Mouse (Mus musculus) ES-E14 (cell line): Measurements from ENCODE around the gene Ust. TPM values are rescaled to one million over a fixed set of nuclear protein-coding genes. Genes with fewer than 3 reads are reported as not detected.
"Not testable (repeated sequence)": the region's sequence is repeated elsewhere in the genome, so short reads cannot be mapped to it uniquely, and the experiment has no call there.

Experiments
- DNase-seq: peaks from one replicate; pipeline ENCODE4 v3.0.0-alpha.2; 2013; ENCODE audit warnings: low read depth, low spot score
- H3K27ac ChIP-seq: 2 replicates; pipeline ENCODE4 v1.5.1; 2012; ENCODE audit warnings: low read depth, mild to moderate bottlenecking, low read length, moderate library complexity, mixed read lengths; ENCODE audit not compliant: poor library complexity, insufficient read depth, severe bottlenecking
- H3K36me3 ChIP-seq: 2 replicates; pipeline ENCODE4 v1.6.1; 2012; ENCODE audit warnings: mild to moderate bottlenecking, low read length, moderate library complexity, mixed read lengths; ENCODE audit not compliant: control insufficient read depth, poor library complexity, insufficient read depth, severe bottlenecking
- H3K4me1 ChIP-seq, 2 experiments: fragments of 150-350 bp in 1 of 2; sonication (generic) in 1 of 2; 2 replicates each; pipeline ENCODE4 v1.6.1; 2012; ENCODE audit warnings: low read length in 2 of 2, mild to moderate bottlenecking in 1 of 2, mixed read lengths in 1 of 2; ENCODE audit not compliant: control insufficient read depth in 2 of 2, insufficient read depth in 2 of 2, poor library complexity in 1 of 2
- H3K4me3 ChIP-seq, 2 experiments: fragments of 150-350 bp in 1 of 2; sonication (generic) in 1 of 2; 2 replicates each; pipeline ENCODE4 v1.5.1; 2012; ENCODE audit warnings: low read length in 2 of 2, low read depth in 1 of 2, mild to moderate bottlenecking in 1 of 2, mixed read lengths in 1 of 2; ENCODE audit not compliant: insufficient read depth in 1 of 2, poor library complexity in 1 of 2, severe bottlenecking in 1 of 2
- H3K9ac ChIP-seq: 2 replicates; pipeline ENCODE4 v1.6.1; 2012; ENCODE audit warnings: low read depth, mild to moderate bottlenecking, low read length, mixed read lengths; ENCODE audit not compliant: poor library complexity, insufficient read depth, severe bottlenecking
- H3K9me3 ChIP-seq: fragments of 150-350 bp; sonication (generic); 2 replicates; pipeline ENCODE4 v1.6.1; 2012; ENCODE audit warnings: low read depth, mild to moderate bottlenecking, low read length; ENCODE audit not compliant: control insufficient read depth, insufficient read depth
- CHD2 ChIP-seq: IDR thresholded peaks from 2 replicates; pipeline ENCODE4 v1.6.1; 2014; ENCODE audit warnings: mild to moderate bottlenecking, low read depth, low read length, inconsistent platforms
- HCFC1 ChIP-seq: IDR thresholded peaks from 2 replicates; pipeline ENCODE4 v1.6.1; 2012; ENCODE audit warnings: low read length, inconsistent platforms, borderline replicate concordance; ENCODE audit not compliant: insufficient read depth
- MAFK ChIP-seq: IDR thresholded peaks from 2 replicates; pipeline ENCODE4 v1.6.1; 2014; ENCODE audit warnings: mild to moderate bottlenecking, low read depth, low read length, inconsistent platforms; ENCODE audit not compliant: insufficient read depth
- ZC3H11A ChIP-seq: IDR thresholded peaks from 2 replicates; pipeline ENCODE4 v1.6.1; 2012; ENCODE audit warnings: low read depth, mild to moderate bottlenecking, inconsistent platforms, low read length, borderline replicate concordance
- ZNF384 ChIP-seq: IDR thresholded peaks from 2 replicates; pipeline ENCODE4 v1.6.1; 2012; ENCODE audit warnings: low read depth, low read length, inconsistent platforms
- in situ Hi-C, 2 experiments: fragments of 600-800 bp; cut with MboI; formaldehyde crosslinking; loops; one replicate each; pipeline ENCODE4 v1.15.1; 2025; ENCODE audit warnings: low sequenced_read_pairs in 2 of 2, inconsistent platforms in 1 of 2; ENCODE audit not compliant: unreplicated experiment in 2 of 2
- total RNA-seq: library from RNA; depleted of rRNA; stranded (reverse); fragments of 300-350 nt; gene quantifications from 2 replicates; pipeline ENCODE4 v1.2.3, GENCODE M21; 2012; rRNA removed

Gene Ust
- 2.9 and 4.9 TPM in 2 replicates for total RNA-seq

- Histone ChIP-seq H3K4me3 (peak within 1 kb of the TSS; percentile 80 to 92), H3K36me3 (no peaks in the 10 kb centered on the region), H3K4me1 (peaks cover 2 to 3% of the 10 kb centered on the region in 2 experiments; a peak in 1 of 4 replicates), H3K9me3 (no peaks in the 10 kb centered on the region), H3K27ac (no peak within 1 kb of the TSS), H3K9ac (peak within 1 kb of the TSS; percentile 69)
- TF ChIP-seq ZNF384, result no peak
- TF ChIP-seq HCFC1, result no peak
- no peak for TF ChIP-seq CHD2
- no peak for TF ChIP-seq ZC3H11A
- no peak for TF ChIP-seq MAFK
- in situ Hi-C loops, result no loop called here
- peak; percentile 83 for DNase-seq
These were observed at the start of gene Ust for GRCm38 (mm10) chr10:8518141-8519013. TSS of gene Ust (minus strand) at chr10:8518825.

DNA sequence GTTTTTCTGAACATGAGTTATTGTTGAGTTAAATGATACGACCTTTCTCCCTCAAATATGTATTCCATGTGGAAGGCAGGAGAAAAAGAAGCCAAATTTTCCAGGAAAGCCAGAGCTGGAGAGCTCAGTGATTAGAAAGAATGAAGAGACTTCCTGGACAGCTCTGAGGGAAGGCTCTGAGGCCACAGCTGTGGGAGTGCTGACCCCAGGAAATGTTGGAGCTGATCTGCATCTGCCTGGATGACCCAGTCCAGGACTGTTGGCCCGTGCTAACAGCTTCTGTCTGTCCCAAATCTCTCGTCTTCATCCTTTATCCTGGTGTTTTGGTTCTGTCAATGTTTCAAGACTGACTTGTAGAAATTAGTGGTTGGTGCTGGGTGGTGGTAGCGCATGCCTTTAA is 42.7 kb upstream of the Ust start:
- Histone ChIP-seq H3K4me1 (no peaks in the 10 kb centered on the region), H3K36me3 (no peaks in the 10 kb centered on the region), H3K27ac (no peak overlapping the region), H3K4me3 (no peak overlapping the region), H3K9ac (no peak overlapping the region), H3K9me3 (no peaks in the 10 kb centered on the region)
- in situ Hi-C loops, result no loop called here
- TF ChIP-seq MAFK, result no peak
- TF ChIP-seq CHD2, result no peak
- TF ChIP-seq HCFC1, result no peak
- TF ChIP-seq ZC3H11A, result no peak
- no peak for TF ChIP-seq ZNF384
- no peak for DNase-seq

DNA sequence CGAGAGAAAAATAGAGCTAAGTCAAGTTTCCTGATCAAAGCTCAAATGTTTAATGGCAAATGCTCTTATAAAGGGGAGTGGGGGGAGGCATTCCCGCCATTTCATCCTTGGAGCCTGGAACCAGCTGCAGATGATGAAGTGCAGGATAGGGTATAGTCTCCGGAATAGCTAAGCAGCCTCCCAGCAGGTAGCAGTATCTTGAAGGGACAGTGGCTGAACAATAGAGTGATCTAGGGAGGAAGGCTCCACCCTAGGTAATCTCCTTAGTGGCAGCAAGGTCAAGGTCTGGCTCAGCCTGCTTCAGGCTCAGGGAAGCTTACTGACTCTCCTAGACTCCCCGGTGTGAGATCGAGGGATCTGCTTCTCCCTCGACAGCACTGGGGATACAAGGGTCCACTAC is 40.9 kb upstream of the Ust start:
- in situ Hi-C loops, result not testable (repeated sequence)
- 0 out of 2 replicates have a peak overlapping the region, but pooled peaks have one; percentile 5 for H3K9ac ChIP-seq

GRCm38 (mm10) chr10:8552239-8552638 is 33.6 kb upstream of the Ust start:
- Histone ChIP-seq H3K27ac (peak overlapping the region; percentile 92), H3K4me3 (peak overlapping the region in 1 of 2 experiments; percentile 14; a peak in 2 of 4 replicates)
- in situ Hi-C loops, DNase-seq, H3K4me1 ChIP-seq, H3K36me3 ChIP-seq, H3K9ac ChIP-seq, H3K9me3 ChIP-seq: not testable (repeated sequence)

More for the DNA sequence above, 40.9 kb upstream of the Ust start:
- not testable (repeated sequence) for H3K36me3 ChIP-seq, H3K4me1 ChIP-seq, DNase-seq, H3K9me3 ChIP-seq
- H3K4me3 ChIP-seq, result peak overlapping the region; percentile 9 to 45; a peak in 3 of 4 replicates
- H3K27ac ChIP-seq, result peak overlapping the region; percentile 68; the same call in 1 of the 2 replicates

- H3K4me3 ChIP-seq, H3K4me1 ChIP-seq, in situ Hi-C loops, H3K9me3 ChIP-seq, H3K36me3 ChIP-seq, DNase-seq, H3K9ac ChIP-seq: not testable (repeated sequence)
- peak overlapping the region; percentile 92 for H3K27ac ChIP-seq
These were observed 33.0 kb upstream of the Ust start for GRCm38 (mm10) chr10:8551601-8552000.
